Mouse (Mus musculus) myocyte (in vitro differentiated cells): ENCODE data around the gene Sh3bp1.

ENCODE experiments used
- CEBPB ChIP-seq: IDR thresholded peaks from 2 replicates; pipeline ENCODE4 v1.6.1; 2011; ENCODE audit warnings: mild to moderate bottlenecking, moderate library complexity; ENCODE audit not compliant: poor library complexity, insufficient read depth, severe bottlenecking
- E2F4 ChIP-seq: IDR thresholded peaks from one replicate; pipeline ENCODE4 v1.6.1; 2011; ENCODE audit warnings: mild to moderate bottlenecking, control low read depth, moderate library complexity; ENCODE audit not compliant: insufficient read depth
- MAX ChIP-seq: IDR thresholded peaks from one replicate; pipeline ENCODE4 v1.6.1; 2011; ENCODE audit warnings: low read depth, mild to moderate bottlenecking, control low read depth
- MYOD1 ChIP-seq, 3 experiments: IDR thresholded peaks; one replicate each; pipeline ENCODE4 v1.6.1; 2011; ENCODE audit warnings: control low read depth in 2 of 3, low read depth in 2 of 3, mild to moderate bottlenecking in 2 of 3, moderate library complexity in 1 of 3; ENCODE audit not compliant: insufficient read length in 2 of 3, control insufficient read depth in 1 of 3
- MYOG ChIP-seq, 3 experiments: IDR thresholded peaks; one replicate each; pipeline ENCODE4 v1.6.1; 2011; ENCODE audit warnings: control low read depth in 2 of 3, low read depth in 2 of 3, mild to moderate bottlenecking in 2 of 3; ENCODE audit not compliant: insufficient read length in 2 of 3, control insufficient read depth in 1 of 3, insufficient read depth in 1 of 3
- POLR2A ChIP-seq: IDR thresholded peaks from one replicate; pipeline ENCODE4 v1.6.1; 2011; ENCODE audit warnings: low read depth, mild to moderate bottlenecking, control low read depth, moderate library complexity; ENCODE audit not compliant: insufficient read length
- POLR2AphosphoS2 ChIP-seq: IDR thresholded peaks from one replicate; pipeline ENCODE4 v1.6.1; 2011; ENCODE audit warnings: low read depth, control low read depth; ENCODE audit not compliant: insufficient read length
- REST ChIP-seq: IDR thresholded peaks from one replicate; pipeline ENCODE4 v1.6.1; 2011; ENCODE audit warnings: mild to moderate bottlenecking, control low read depth, moderate library complexity; ENCODE audit not compliant: insufficient read depth, insufficient read length
- TCF12 ChIP-seq: IDR thresholded peaks from one replicate; pipeline ENCODE4 v1.6.1; 2011; ENCODE audit warnings: mild to moderate bottlenecking, control low read depth; ENCODE audit not compliant: poor library complexity, insufficient read depth, severe bottlenecking
- TCF3 ChIP-seq: IDR thresholded peaks from one replicate; pipeline ENCODE4 v1.6.1; 2011; ENCODE audit warnings: low read depth, control low read depth; ENCODE audit not compliant: insufficient read length
- USF1 ChIP-seq: IDR thresholded peaks from one replicate; pipeline ENCODE4 v1.6.1; 2011; ENCODE audit warnings: low read depth, mild to moderate bottlenecking, control low read depth, moderate library complexity

DNA sequence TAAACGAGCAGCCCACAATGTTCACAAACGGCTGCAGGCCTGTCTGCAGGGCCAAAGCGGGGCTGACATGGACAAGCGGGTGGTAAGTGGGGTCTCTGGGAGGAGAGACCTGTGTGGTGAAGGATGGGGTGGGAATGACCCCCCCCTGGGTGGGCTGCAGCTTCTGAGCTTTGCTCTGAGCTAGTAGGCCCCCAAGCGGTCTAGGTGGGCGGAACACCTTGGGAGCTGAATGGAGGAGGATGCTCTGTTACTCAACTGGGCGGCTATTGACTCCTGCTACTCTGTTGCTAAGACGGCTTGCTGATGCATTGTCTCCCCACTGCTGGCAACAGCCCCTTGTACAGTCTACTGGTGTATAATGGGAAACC lies 1.8 kb downstream of the Sh3bp1 start:
- TF ChIP-seq POLR2A (no peak), POLR2AphosphoS2 (no peak), TCF12 (no peak), CEBPB (no peak), USF1 (no peak), MAX (no peak), MYOG (IDR thresholded peaks at IDR 0.05; ENCODE audit: control insufficient read depth in 1 of 3, insufficient read depth in 1 of 3, insufficient read length in 2 of 3, low read depth in 2 of 3) (no peak), E2F4 (no peak), REST (no peak), MYOD1 (IDR thresholded peaks at IDR 0.05; ENCODE audit: control insufficient read depth in 1 of 3, insufficient read length in 2 of 3, low read depth in 2 of 3) (no peak), TCF3 (no peak)
